Mouse (Mus musculus) cerebellum, postnatal 36 days (tissue): ENCODE measurements around the gene Crtap.

Experiments
- DNase-seq, 2 experiments: peaks; one replicate each; pipeline ENCODE4 v3.0.0; 2021 to 2022; ENCODE audit warnings: mixed read lengths in 2 of 2

Crtap gene

GRCm38 (mm10) chr9:114389905-114390748 is at the start of gene Crtap:
Crtap (minus strand) TSS chr9:114390675.
- peak; percentile 39 to 49 for DNase-seq

GRCm38 (mm10) chr9:114435668-114436067 is 45.2 kb upstream of the Crtap start:
- DNase-seq: no peak

- no peak for DNase-seq
These were observed 37.8 kb upstream of the Crtap start for GRCm38 (mm10) chr9:114428103-114428834.

- DNase-seq: no peak
These were observed 37.0 kb upstream of the Crtap start for GRCm38 (mm10) chr9:114427425-114427824.

- DNase-seq: no peak
These were observed 35.7 kb upstream of the Crtap start for GRCm38 (mm10) chr9:114426201-114426600.

GRCm38 (mm10) chr9:114425576-114425975 is 35.1 kb upstream of the Crtap start:
- DNase-seq: no peak

GRCm38 (mm10) chr9:114421797-114422196 is 31.3 kb upstream of the Crtap start:
- DNase-seq: no peak

GRCm38 (mm10) chr9:114421045-114421444 is 30.6 kb upstream of the Crtap start:
- no peak for DNase-seq

GRCm38 (mm10) chr9:114420443-114420842 is 30.0 kb upstream of the Crtap start:
- DNase-seq: no peak

GRCm38 (mm10) chr9:114418187-114418586 is 27.7 kb upstream of the Crtap start:
- peak in 1 of 2 experiments; percentile 10 for DNase-seq

GRCm38 (mm10) chr9:114416646-114417517 is 26.4 kb upstream of the Crtap start:
- DNase-seq: no peak

GRCm38 (mm10) chr9:114415701-114416100 is 25.2 kb upstream of the Crtap start:
- DNase-seq: peak; percentile 38 to 40

- no peak for DNase-seq
These were observed 23.4 kb upstream of the Crtap start for GRCm38 (mm10) chr9:114413866-114414265.

GRCm38 (mm10) chr9:114412406-114412805 is 21.9 kb upstream of the Crtap start:
- no peak for DNase-seq

GRCm38 (mm10) chr9:114411295-114411694 is 20.8 kb upstream of the Crtap start:
- no peak for DNase-seq

GRCm38 (mm10) chr9:114410313-114410862 is 19.9 kb upstream of the Crtap start:
- no peak for DNase-seq

- no peak for DNase-seq
These were observed 17.2 kb upstream of the Crtap start for GRCm38 (mm10) chr9:114407676-114408075.

- DNase-seq: no peak
These were observed 11.2 kb upstream of the Crtap start for GRCm38 (mm10) chr9:114401685-114402080.

GRCm38 (mm10) chr9:114400949-114401684 is 10.6 kb upstream of the Crtap start, which contains the start of the genes Glb1 and Tmppe:
Glb1 (plus strand) TSS chr9:114401076.
Tmppe (plus strand) TSS chr9:114401105.
- DNase-seq: peak; percentile 66 to 67

GRCm38 (mm10) chr9:114400588-114400948 is 10.1 kb upstream of the Crtap start:
- no peak for DNase-seq

- DNase-seq: no peak
These were observed 9.2 kb upstream of the Crtap start for GRCm38 (mm10) chr9:114399680-114400079.

GRCm38 (mm10) chr9:114395258-114395657 is 4.8 kb upstream of the Crtap start:
- DNase-seq: no peak
